Mouse (Mus musculus) spleen, adult 2 months (tissue): ENCODE measurements around the gene Tmem108. TPM values are rescaled to one million over a fixed set of nuclear protein-coding genes. Genes with fewer than 3 reads are reported as not detected.

ENCODE experiments used
- DNase-seq, 2 experiments: peaks; one replicate each; pipeline versions ENCODE4 v3.0.0 to v3.0.0-alpha.2; 2012 to 2021; ENCODE audit warnings: low spot score in 2 of 2, low read depth in 1 of 2
- H3K27ac ChIP-seq: fragments of 200-500 bp; 2 replicates; pipeline ENCODE4 v1.5.1; 2012; ENCODE audit warnings: low read length, inconsistent platforms; ENCODE audit not compliant: insufficient read depth
- H3K27me3 ChIP-seq: fragments of 200-500 bp; 2 replicates; pipeline ENCODE4 v1.6.1; 2012; ENCODE audit warnings: mild to moderate bottlenecking, moderate library complexity, low read length, inconsistent platforms; ENCODE audit not compliant: control insufficient read depth, insufficient read depth
- H3K36me3 ChIP-seq: fragments of 200-500 bp; 2 replicates; pipeline ENCODE4 v1.6.1; 2012; ENCODE audit warnings: mild to moderate bottlenecking, low read length, inconsistent platforms; ENCODE audit not compliant: control insufficient read depth, insufficient read depth
- H3K4me1 ChIP-seq: fragments of 200-500 bp; 2 replicates; pipeline ENCODE4 v1.6.1; 2011; ENCODE audit warnings: inconsistent platforms; ENCODE audit not compliant: control insufficient read depth, insufficient read depth, insufficient read length
- H3K4me3 ChIP-seq: fragments of 200-500 bp; 2 replicates; pipeline ENCODE4 v1.5.1; 2011; ENCODE audit warnings: mild to moderate bottlenecking, inconsistent platforms; ENCODE audit not compliant: insufficient read depth, insufficient read length; ENCODE audit errors: extremely low read depth
- CTCF ChIP-seq: fragments of 200-500 bp; IDR thresholded peaks from 2 replicates; pipeline ENCODE4 v1.5.1; 2011; ENCODE audit warnings: mild to moderate bottlenecking, inconsistent platforms; ENCODE audit not compliant: insufficient read depth, insufficient read length, insufficient replicate concordance; ENCODE audit errors: extremely low read depth
- POLR2A ChIP-seq: fragments of 200-500 bp; IDR thresholded peaks from 2 replicates; pipeline ENCODE4 v1.6.1; 2011; ENCODE audit warnings: low read depth, low read length, inconsistent platforms
- WGBS: fragments of 180-500 bp; shearing (Covaris S2); methylation state at CpG from one replicate; pipeline ENCODE4 v1.1.7; 2018; 5-methylcytosine and 5-hydroxymethylcytosine counted together
- polyA plus RNA-seq: library from polyadenylated mRNA; depleted of rRNA; stranded (reverse); fragments of >200 nt; gene quantifications from 2 replicates; pipeline ENCODE4 v1.2.3, GENCODE M21; 2012

Tmem108 gene
- polyA plus RNA-seq, 1 experiment, result 2.2 TPM

DNA sequence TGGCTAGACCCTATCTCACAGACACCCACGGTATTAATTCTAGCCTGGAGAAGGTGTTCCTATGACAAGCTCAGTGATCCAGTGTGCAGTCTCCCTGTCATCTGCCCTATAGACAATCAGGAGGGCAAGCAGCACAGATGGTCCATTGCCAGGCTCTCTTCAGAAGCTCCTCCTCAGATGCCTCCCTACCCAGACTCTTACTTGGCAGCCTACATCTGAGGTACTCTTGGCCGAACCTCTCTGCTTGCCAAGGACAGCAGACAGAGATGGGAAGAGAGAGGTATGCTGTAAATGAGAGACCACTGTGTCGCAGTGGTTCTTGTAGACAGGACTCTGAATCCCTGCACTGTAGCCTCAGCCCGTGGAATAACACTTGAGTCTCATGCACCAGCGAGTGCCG is 181.0 kb downstream of the Tmem108 start:
- TF ChIP-seq POLR2A (no peak), CTCF (no peak)
- DNase-seq, result no peak
- Histone ChIP-seq H3K36me3 (no peaks in the 10 kb centered on the region), H3K27ac (no peak overlapping the region), H3K27me3 (no peaks in the 10 kb centered on the region), H3K4me3 (no peak overlapping the region), H3K4me1 (no peaks in the 10 kb centered on the region)
- 92% methylated on average over 6 of the region's 6 CpGs for WGBS

DNA sequence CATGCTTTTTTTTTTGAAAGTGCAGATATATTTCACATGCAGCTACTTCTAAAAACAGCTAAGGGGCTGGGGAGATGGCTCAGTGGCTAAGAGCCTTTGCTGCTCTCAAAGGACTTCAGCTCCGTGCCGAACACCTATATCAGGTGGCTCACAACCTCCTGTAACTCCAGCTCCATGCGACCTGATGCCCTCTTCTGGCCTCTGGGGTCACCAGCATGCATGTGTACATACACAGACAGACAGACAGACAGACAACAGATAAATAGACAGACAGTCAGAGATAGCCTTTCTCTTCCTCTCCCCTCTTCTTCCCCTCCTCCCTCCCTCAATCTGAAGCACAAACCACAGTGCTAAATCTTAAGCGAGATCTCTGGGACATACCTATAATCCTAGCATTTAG is 181.5 kb downstream of the Tmem108 start:
- Histone ChIP-seq H3K36me3 (no peaks in the 10 kb centered on the region), H3K4me1 (no peaks in the 10 kb centered on the region), H3K27me3 (no peaks in the 10 kb centered on the region), H3K27ac (no peak overlapping the region), H3K4me3 (no peak overlapping the region)
- no peak for TF ChIP-seq POLR2A
- TF ChIP-seq CTCF, result no peak
- DNase-seq, result no peak
- 93% methylated on average over 4 of the region's 4 CpGs for WGBS

DNA sequence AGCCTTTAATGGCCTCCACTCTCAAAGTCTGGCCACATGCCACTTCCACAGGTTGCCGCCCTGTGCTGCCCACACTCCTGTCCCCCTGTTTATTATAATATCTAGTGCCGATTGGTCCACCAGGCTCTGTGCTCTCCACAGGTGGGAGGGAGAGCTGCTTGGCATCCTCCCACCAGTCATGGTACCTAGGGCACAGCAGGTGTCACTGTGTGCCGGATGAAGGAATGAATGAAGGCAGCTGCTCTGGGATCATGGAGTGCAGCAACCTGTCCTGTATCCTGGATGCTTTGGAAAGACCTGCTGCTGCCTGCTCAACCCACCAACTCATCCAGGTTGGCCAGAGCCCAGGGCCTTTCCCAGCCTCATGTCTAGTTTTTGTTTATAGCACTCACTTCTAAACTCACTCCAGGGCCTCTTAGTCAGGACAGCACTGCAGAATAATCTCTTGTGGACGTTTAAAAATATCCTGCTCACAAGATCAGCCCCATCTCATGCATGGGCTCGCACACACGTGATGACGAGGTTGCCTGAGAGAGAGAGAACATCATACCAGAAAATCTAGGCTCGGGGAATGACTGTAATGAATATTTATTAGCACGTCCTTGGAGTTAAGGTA is 182.1 kb downstream of the Tmem108 start:
- no peak for TF ChIP-seq POLR2A
- TF ChIP-seq CTCF, result no peak
- Histone ChIP-seq H3K4me1 (no peaks in the 10 kb centered on the region), H3K27me3 (no peaks in the 10 kb centered on the region), H3K36me3 (no peaks in the 10 kb centered on the region), H3K4me3 (no peak overlapping the region), H3K27ac (no peak overlapping the region)
- 91% methylated on average over 9 of the region's 9 CpGs for WGBS
- DNase-seq, result no peak

DNA sequence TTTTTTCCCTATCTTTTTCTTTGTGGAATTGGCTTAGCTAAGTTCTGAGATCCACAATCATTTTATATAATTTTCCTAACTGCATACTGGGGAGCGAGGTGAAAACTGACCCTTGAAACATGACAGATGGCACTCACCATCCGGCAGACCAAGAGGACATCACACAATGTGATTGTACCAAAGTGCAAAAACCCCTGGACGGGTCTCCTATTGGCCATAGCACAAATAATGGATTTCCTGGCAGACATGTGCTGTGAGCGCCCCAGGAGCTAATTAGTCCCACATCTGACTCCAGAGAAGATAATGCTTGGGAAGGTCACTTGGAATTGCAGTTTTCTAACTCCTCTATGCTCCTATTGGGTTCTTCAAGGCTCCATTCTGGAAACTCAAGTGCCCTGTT is 183.9 kb downstream of the Tmem108 start:
- DNase-seq, result no peak
- TF ChIP-seq CTCF (no peak), POLR2A (no peak)
- Histone ChIP-seq H3K27ac (no peak overlapping the region), H3K27me3 (no peaks in the 10 kb centered on the region), H3K4me3 (no peak overlapping the region), H3K4me1 (no peaks in the 10 kb centered on the region), H3K36me3 (no peaks in the 10 kb centered on the region)
- 75% methylated on average over 4 of the region's 4 CpGs for WGBS

DNA sequence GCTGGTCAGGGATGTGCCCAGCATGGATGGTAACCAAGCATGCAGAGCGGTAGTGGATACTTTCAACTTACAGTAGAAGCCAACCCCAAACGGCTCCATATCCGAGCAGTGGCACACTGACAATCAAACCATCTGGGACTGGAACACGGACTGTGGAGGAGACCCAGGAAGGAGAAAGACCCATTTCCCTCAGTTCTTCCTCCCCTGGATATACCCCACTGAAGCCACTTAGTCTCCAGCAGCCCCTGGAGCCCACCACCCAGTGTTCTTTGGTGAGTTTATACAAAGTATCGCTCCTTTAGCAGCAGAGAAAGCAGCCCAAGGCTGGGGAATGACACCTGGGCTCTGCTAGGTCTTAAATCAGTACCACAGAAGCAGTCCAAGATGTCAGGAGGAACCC is 184.5 kb downstream of the Tmem108 start:
- TF ChIP-seq CTCF (no peak), POLR2A (no peak)
- Histone ChIP-seq H3K4me3 (no peak overlapping the region), H3K4me1 (no peaks in the 10 kb centered on the region), H3K27ac (no peak overlapping the region), H3K36me3 (no peaks in the 10 kb centered on the region), H3K27me3 (no peaks in the 10 kb centered on the region)
- WGBS, result 92% methylated on average over 5 of the region's 5 CpGs
- no peak for DNase-seq

DNA sequence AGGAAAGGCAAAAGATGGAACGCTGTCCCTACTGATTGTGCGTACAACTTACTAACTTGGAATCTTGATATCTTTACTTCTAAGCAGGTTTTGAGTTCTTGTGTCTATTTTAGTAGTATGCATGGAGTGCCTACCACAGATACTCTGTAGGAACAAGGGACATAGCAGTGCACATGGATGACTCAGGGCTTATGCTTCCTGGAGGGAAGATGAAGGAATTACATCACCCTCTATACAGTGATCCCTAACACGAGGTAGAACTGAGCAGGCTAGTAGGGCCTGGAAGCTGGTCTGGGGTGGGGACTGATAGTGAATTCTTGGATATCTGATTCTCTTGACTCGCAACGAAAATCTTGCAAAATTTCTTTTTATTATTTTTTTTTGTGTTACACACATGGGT is 185.7 kb downstream of the Tmem108 start:
- 91% methylated on average over 5 of the region's 5 CpGs for WGBS
- H3K4me3 ChIP-seq, result no peak overlapping the region
- no peak overlapping the region for H3K27ac ChIP-seq
- H3K27me3 ChIP-seq, result no peaks in the 10 kb centered on the region
- DNase-seq, result no peak
- H3K36me3 ChIP-seq, result no peaks in the 10 kb centered on the region
- TF ChIP-seq POLR2A (no peak), CTCF (no peak)
- no peaks in the 10 kb centered on the region for H3K4me1 ChIP-seq

DNA sequence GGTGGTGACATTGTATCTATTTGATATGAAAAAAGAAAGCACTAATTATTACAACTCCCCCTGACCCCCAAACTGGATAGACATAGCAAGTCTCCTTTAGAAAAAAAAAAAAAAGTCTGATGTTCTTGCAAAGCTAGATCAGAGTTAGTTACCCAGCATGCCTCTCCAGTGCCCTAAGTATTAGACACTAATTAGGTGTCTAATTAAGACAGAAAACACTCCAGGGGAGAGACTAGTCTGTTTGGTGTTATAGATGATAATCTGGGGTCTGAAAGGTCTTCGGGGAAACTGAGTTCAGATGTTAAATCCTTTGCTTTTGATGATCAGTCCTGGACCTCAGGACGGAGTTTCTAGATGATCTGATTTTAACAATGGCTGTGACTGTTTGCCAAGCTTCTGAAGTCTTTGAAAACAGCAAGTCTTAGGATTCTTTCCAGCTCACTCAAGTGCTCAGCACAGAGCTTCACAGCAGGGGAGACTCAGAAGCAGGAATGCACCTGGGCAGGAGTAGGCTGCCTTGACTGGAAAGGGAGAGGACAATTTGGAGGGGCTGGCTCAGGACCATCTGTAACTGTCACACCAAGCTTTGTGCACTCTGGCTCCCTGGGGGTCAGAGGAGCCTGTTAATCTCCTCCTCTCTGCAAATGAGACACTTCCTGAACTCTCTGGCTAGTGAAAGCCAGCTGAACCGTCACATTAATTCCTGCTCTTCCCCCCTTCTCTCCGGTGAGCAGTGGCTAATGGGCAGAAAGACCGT is 187.5 kb downstream of the Tmem108 start:
- H3K4me1 ChIP-seq, result no peaks in the 10 kb centered on the region
- 25% methylated on average over 5 of the region's 5 CpGs for WGBS
- DNase-seq, result no peak
- H3K4me3 ChIP-seq, result no peak overlapping the region
- H3K27ac ChIP-seq, result no peak overlapping the region
- H3K27me3 ChIP-seq, result no peaks in the 10 kb centered on the region
- TF ChIP-seq CTCF (no peak), POLR2A (no peak)
- H3K36me3 ChIP-seq, result no peaks in the 10 kb centered on the region
